Mouse (Mus musculus) right cerebral cortex, adult 2 months (tissue): ENCODE measurements at regions not wholly inside any gene's neighbourhood (a gene's known extent, or its start where the extent isn't known, plus 50 kb on each side); places are given as distances from the start of the nearest gene placed in this dataset.

Experiments used
- DNase-seq, 2 experiments: peaks; one replicate each; pipeline ENCODE4 v3.0.0; 2021 to 2022; ENCODE audit warnings: low spot score in 2 of 2

- DNase-seq: no peak
These were observed 309.6 kb upstream of the Isl1 start for GRCm38 (mm10) chr13:116619105-116619504.

GRCm38 (mm10) chr13:116596346-116596745 is 286.9 kb upstream of the Isl1 start:
- DNase-seq: no peak

- no peak for DNase-seq
These were observed 286.0 kb upstream of the Isl1 start for GRCm38 (mm10) chr13:116595512-116595911.

GRCm38 (mm10) chr13:116575958-116576335 is 266.5 kb upstream of the Isl1 start:
- DNase-seq: no peak

- no peak for DNase-seq
These were observed 265.9 kb upstream of the Isl1 start for GRCm38 (mm10) chr13:116575274-116575957.

GRCm38 (mm10) chr13:116555053-116555452 is 245.6 kb upstream of the Isl1 start:
- DNase-seq: no peak

- no peak for DNase-seq
These were observed 225.7 kb upstream of the Isl1 start for GRCm38 (mm10) chr13:116535211-116535610.

GRCm38 (mm10) chr13:116533163-116533562 is 223.7 kb upstream of the Isl1 start:
- DNase-seq: peak in 1 of 2 experiments; percentile 6

- DNase-seq: no peak
These were observed 218.8 kb upstream of the Isl1 start for GRCm38 (mm10) chr13:116528289-116528688.

GRCm38 (mm10) chr13:116527037-116527436 is 217.5 kb upstream of the Isl1 start:
- no peak for DNase-seq

- DNase-seq: no peak
These were observed 214.3 kb upstream of the Isl1 start for GRCm38 (mm10) chr13:116523713-116524303.

- no peak for DNase-seq
These were observed 205.3 kb upstream of the Isl1 start for GRCm38 (mm10) chr13:116514640-116515311.

GRCm38 (mm10) chr13:116514256-116514639 is 204.8 kb upstream of the Isl1 start:
- DNase-seq: no peak

- no peak for DNase-seq
These were observed 202.9 kb upstream of the Isl1 start for GRCm38 (mm10) chr13:116512398-116512797.

- no peak for DNase-seq
These were observed 198.8 kb upstream of the Isl1 start for GRCm38 (mm10) chr13:116508213-116508811.

GRCm38 (mm10) chr13:116497659-116498414 is 188.3 kb upstream of the Isl1 start:
- DNase-seq: no peak

- DNase-seq: no peak
These were observed 186.2 kb upstream of the Isl1 start for GRCm38 (mm10) chr13:116495641-116496040.

GRCm38 (mm10) chr13:116489420-116489819 is 179.9 kb upstream of the Isl1 start:
- DNase-seq: no peak

GRCm38 (mm10) chr13:116474611-116475010 is 165.1 kb upstream of the Isl1 start:
- no peak for DNase-seq

- no peak for DNase-seq
These were observed 152.3 kb upstream of the Isl1 start for GRCm38 (mm10) chr13:116461757-116462156.

GRCm38 (mm10) chr13:116443165-116443955 is 133.9 kb upstream of the Isl1 start:
- peak in 1 of 2 experiments; percentile 2 for DNase-seq
